Mouse (Mus musculus) heart, adult 8-10 months (tissue): ENCODE measurements around the gene Coq10b. TPM values are rescaled to one million over a fixed set of nuclear protein-coding genes. Genes with fewer than 3 reads are reported as not detected.
"Not testable (repeated sequence)": the region's sequence is repeated elsewhere in the genome, so short reads cannot be mapped to it uniquely, and the experiment has no call there.

ENCODE experiments used
- DNase-seq: peaks from one replicate; pipeline ENCODE4 v3.0.0; 2022; ENCODE audit warnings: low spot score
- total RNA-seq, 4 experiments: library from RNA; stranded (reverse); gene quantifications; 2 replicates each; pipeline ENCODE4 v1.2.4; 2022

Coq10b gene
- total RNA-seq, result 10 to 100 TPM; 46.6 to 58.8 (median 51.8) TPM

DNA sequence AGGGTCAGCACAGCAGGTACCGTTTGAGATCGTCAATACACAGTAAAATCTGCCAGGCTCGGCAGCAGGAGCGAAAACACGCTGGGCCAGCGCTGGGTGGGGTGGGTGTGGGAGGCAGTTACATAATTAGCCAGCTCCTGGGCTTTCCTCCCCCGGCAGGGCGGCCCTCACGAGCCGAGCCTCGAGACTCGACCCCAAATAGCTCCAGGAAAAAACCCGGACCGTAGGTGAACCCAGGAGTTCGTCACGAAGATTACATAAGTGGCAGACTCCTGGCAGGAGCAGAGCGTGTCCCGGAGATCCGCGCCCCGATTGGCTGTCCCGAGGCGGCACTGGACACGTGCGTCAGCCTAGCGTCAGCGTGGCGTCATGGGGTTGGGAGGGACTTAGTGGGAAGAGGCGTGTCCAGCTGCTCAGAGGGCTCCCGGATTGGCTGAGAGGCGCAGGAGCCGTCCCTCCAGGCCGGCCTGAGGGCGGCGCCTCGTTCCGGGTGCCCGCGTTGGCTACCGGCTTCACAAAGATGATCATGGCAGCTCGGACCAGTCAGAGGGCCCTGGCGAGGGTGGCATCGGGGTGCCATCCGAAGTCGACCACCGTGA, at the start of gene Coq10b:
TSS of gene Coq10b (plus strand) at position 416 of the 599 bp plus-strand sequence.
- DNase-seq, result peak; percentile 99

GRCm38 (mm10) chr1:55008313-55008712, 44.3 kb upstream of the Coq10b start:
- DNase-seq, result not testable (repeated sequence)

DNA sequence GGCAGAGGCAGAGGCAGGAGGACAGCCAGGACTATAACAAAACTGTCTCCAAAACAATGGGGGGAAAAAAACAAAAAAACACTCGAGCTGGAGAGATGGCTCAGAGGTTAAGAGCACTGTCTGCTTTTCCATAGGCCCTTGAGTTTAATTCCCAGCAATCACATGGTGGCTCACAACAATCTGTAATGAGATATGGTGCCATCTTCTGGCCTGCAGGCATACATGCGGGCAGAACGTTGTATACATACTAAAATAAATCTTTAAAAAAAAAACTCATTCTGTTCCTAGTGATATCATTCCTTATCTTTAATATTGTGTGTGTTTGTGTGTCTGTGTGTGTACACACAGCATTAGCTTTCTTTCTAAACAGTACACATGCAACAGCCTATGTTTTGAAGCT, 40.1 kb upstream of the Coq10b start:
- no peak for DNase-seq

DNA sequence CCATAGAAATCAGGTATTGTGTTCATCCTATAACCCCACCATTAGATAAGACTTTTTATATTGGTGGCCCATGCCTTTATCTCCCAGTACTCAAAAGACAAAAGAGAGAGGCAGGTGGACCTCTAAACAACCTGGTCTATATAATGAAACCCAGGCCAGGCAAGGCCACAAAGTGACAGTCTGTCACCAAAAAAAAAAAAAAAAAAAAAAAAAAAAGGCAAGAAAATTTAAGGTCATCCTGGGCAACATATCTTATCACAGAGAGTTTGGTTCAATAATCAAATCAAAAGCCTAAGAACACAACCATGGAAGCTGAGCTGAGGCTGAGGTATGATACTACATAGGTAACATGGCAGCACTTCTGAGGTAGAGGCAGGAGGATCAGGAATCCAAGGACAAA, 30.7 kb upstream of the Coq10b start:
- DNase-seq, result no peak

DNA sequence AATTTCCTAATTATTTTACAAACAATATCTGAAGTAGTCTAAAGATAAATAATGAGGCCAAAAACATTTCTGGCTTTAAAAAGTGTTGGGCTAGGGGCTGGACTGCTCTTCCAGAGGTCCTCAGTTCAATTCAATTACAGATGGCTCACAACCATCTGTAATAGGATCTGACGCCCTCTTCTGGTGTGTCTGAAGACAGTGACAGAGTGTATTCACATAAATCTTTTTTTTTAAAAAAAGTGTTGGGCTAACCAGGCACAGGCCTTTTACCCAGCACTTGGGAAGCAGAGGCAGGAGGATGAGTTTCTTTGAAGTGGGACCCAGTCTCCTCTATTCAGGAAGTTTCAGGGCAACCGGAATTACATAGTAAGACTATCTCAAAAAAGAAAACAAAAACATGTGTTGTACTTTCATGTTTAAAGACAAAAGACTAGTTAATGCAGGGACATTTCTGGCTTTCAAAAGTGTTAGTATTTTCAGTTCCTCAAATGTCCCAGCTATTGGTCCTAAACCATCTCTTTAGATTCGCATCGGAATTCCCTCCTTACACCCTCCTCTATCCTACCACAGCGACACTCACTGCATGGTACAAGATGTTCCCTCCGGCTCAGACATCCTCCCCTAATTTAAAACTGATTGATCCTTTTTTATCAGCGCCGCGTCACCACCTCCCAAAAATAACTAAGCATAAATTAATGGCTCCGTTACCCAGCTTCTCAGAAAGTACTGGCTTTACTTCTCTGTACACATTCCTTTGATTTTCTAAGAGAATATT, 26.7 kb upstream of the Coq10b start:
- peak; percentile 36 for DNase-seq

DNA sequence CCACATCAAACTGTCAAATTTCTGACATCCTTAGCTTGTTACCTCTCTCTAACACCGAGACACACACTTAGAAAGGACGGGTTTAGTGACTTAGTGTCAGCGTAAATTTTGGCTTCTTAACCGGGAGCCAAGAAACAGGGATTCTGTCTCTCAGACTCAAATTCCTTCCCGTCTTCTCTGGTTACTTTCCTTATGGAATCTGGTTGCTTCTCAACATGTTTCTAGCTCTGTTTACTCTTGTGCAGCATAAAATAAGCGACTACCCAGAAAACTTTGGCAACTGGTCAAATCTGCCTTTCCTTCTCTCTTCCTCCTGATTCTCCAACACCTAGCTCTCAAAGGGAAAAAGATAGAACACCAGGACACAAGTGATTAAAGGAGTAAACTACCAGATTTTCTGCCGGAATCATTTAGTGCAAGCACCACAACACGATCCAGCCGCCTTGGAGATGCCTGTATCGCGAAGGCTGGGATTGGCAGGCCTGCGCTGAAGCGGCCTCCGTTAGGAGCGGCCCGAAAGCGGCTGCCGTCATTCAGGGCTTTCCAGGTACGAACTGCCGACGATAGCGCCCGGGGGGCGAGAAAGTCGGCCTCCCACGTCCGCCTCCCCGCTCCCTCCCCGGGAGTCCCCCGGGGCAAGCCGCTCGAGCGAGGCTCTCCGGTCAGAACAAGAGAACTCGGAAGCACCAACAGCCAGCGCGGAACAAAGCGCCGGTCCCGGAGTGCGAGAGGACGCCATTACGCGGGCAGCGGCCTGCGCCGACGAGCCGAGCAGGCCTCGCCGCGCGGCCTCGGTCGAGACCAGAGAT, 25.9 kb upstream of the Coq10b start:
- DNase-seq, result no peak

GRCm38 (mm10) chr1:55027253-55027801, 25.2 kb upstream of the Coq10b start, which contains the start of gene Sf3b1:
Gene Sf3b1, minus strand, starts transcription at chr1:55027481.
- DNase-seq, result peak; percentile 96

DNA sequence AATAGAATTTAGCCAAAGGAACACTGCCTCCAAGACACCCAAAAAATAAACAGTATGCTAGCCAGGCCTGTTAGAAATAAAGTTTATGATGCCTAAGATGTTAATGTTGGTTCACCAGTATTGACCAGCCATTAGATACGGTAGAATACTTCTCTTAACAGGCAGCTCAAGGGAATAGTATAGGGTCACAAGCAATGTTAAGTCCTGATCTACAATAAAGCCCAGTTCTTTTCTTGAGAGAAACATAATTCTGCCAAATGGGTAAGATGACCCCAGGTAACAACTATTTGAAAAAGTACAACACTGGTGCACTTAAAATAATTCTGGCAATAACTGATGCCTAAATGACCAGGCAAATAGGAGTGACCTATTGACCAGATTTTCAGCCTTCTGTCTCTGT, 24.6 kb upstream of the Coq10b start:
- no peak for DNase-seq

DNA sequence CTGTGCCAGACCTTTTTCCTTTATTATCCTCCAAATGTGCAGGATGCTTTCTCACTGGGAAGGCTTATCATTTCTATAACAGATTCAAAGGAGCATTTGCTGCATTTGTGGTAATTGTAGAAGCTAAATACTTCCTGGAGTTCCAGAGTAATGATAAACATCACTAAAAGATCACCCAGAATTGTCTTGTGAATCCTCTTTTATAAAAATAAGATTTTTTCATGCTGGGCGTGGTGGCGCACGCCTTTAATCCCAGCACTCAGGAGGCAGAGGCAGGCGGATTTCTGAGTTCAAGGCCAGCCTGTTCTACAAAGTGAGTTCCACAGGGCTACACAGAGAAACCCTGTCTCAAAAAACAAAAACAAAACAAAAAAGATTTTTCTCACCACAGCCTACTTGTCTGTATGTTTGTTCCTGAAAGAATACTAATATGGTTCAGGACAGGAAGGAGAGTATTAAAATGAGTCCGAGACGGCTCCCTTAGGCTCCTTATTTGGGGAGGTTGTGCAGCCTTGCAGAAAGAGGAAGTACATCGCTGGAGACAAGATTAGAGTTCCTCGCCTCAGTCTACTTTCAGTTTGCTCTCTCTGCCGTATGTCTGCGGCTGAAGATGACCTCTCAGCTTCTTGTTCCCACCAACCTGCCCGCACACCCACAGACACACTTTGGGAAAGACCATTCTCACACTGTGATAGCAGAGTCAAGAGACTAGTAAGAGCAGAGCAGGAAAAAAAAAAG, 23.9 kb upstream of the Coq10b start:
- DNase-seq, result peak; percentile 55

DNA sequence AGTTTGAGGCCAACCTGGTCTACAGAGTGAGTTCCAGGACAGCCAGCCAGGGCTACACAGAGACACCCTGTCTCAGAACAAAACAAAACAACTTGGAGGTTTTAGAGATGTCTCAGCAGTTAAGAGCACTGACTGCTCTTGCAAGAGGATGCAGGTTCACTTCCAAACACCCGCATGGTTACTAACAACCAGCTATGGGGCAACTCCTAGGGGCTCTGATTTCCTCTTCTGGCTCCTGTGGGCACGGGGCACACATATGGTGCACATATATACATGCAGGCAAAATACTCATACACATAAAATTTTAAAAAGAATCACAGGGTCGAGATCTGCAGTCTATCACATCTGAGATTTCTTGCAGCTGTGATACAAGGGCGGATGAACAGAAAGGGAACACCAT, 23.1 kb upstream of the Coq10b start:
- no peak for DNase-seq

GRCm38 (mm10) chr1:55031026-55031779, 21.4 kb upstream of the Coq10b start:
- no peak for DNase-seq

DNA sequence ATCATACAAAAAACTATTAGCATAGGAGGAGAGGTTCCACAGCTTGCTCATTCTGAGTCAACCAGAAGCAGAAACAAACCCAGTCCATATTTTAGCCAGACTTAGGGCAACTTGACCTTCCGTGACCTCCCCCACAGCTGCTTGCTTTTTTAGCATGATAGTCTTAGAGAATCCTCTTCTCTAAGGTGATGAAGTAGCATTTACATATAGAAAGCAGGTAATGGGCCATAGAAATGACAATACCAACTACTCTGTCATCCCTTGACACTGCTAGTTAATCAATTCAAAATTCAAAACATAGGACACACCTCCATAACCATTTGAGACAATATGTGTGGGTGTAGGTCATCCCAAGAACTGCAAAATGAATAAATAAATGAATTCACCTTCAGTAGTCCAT, 12.6 kb upstream of the Coq10b start:
- no peak for DNase-seq

DNA sequence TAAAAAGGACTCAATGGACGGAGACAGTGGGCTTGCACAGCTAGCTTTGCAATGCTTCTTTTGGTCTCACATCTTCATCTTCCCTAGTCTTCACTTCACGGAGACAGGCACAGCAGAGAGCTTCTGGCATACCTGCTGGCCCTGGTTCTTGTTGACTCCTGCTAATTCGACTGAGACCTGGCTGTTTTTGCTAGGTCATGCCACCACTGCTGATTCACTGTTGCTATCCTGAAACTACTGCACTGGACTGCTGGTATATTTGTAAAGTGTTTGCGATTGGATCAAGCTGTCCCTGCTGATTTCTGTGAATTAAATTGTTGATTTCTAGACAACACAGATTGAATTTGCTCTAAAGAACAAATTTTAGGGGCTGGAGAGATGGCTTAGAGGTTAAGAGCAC, 10.9 kb upstream of the Coq10b start:
- no peak for DNase-seq

GRCm38 (mm10) chr1:55042246-55042645, 10.3 kb upstream of the Coq10b start:
- no peak for DNase-seq

DNA sequence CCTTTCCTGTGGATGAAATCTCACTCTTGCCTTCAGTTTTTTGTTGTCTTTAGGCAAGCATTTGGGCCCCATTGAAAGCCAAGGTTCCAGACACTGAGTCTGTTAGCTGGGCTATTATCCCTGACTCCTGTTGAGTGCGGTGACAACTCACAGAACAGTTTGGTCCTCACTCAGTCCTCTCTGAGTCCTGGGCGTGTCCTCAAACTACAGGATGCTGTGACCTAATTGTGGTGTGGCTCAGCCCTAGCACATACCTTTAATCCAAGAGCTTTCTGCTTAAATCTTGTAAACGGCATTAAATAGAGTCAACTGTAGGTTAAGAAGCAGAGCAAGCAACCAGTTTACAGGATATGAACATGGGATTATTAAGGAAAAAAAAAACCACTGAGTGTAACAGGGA, 9.4 kb upstream of the Coq10b start:
- DNase-seq, result no peak

DNA sequence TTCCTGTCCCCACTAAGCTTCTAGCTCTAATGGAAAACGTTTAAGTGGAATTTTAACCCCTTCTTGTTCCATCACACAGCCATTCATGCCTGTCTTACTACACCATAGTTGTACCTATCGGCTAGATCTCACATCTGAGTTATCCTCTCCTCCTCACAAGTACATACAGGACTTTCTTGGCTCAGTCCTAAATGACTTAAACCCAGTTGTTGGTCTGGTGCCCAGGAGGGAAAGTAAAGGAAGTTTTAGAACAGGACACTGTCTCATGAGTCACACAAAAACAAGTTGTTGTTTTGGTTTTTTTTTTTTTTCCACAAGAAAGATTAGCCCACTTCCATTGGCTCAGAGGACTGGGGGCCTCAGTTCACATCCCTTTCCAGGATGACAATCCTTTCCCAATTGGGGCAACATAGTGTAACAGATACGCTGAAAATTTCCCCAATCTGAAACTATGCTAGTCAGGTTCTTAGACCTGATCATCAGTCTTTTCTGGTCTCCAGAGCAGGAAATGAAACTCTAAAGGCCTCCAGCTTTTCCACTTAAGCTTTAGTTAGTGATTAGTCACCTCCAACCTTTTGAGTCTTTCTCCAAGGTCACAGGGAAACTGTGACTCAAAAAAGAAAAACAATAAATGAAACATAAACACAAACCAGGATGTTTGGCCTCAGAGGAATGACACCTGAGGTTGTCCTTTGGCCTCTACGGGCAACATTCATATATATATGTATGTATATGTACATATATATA, 3.6 kb upstream of the Coq10b start:
- DNase-seq, result no peak

- DNase-seq, result no peak
Measured at GRCm38 (mm10) chr1:55051671-55052070, 899 bp upstream of the Coq10b start.

- DNase-seq, result no peak
Measured at GRCm38 (mm10) chr1:55053005-55053404, 435 bp downstream of the Coq10b start.

- no peak for DNase-seq
Measured at GRCm38 (mm10) chr1:55053596-55053995, 1.0 kb downstream of the Coq10b start.
